Mouse (Mus musculus) heart, postnatal 0 days (tissue): ENCODE results near the gene Atg14. TPM values are rescaled to one million over a fixed set of nuclear protein-coding genes. Genes with fewer than 3 reads are reported as not detected.

Experiments used
- ATAC-seq: fragments of 200-750 bp; cut with Nextera tagmentation; 2 replicates; pipeline ENCODE4 v1.8.0; 2017; ENCODE audit warnings: low read depth, moderate number of reproducible peaks, moderate library complexity; ENCODE audit not compliant: insufficient read depth
- DNase-seq: peaks from one replicate; pipeline ENCODE4 v3.0.0-alpha.2; 2016; ENCODE audit warnings: low spot score
- H3K27ac ChIP-seq: fragments of 300-500 bp; sonication (generic); 2 replicates; pipeline ENCODE4 v1.5.1; 2014; ENCODE audit warnings: low read depth, mild to moderate bottlenecking
- H3K27me3 ChIP-seq: fragments of 300-500 bp; sonication (generic); 2 replicates; pipeline ENCODE4 v1.6.1; 2014; ENCODE audit warnings: low read length, mixed read lengths; ENCODE audit not compliant: control insufficient read depth, insufficient read depth
- H3K36me3 ChIP-seq: fragments of 300-500 bp; sonication (generic); replicated peaks from 2 replicates; pipeline ENCODE4 v1.6.1; 2014; ENCODE audit warnings: low read length, mixed read lengths; ENCODE audit not compliant: control insufficient read depth, insufficient read depth
- H3K4me1 ChIP-seq: fragments of 300-500 bp; sonication (generic); 2 replicates; pipeline ENCODE4 v1.6.1; 2014; ENCODE audit warnings: antibody characterized with exemption; ENCODE audit not compliant: control insufficient read depth, insufficient read depth
- H3K4me2 ChIP-seq: fragments of 300-500 bp; sonication (generic); 2 replicates; pipeline ENCODE4 v1.6.1; 2014; ENCODE audit warnings: low read depth, mild to moderate bottlenecking, low read length, moderate library complexity
- H3K4me3 ChIP-seq: fragments of 300-500 bp; sonication (generic); 2 replicates; pipeline ENCODE4 v1.5.1; 2014; ENCODE audit warnings: low read depth, low read length
- H3K9ac ChIP-seq: fragments of 300-500 bp; sonication (generic); replicated peaks from 2 replicates; pipeline ENCODE4 v1.6.1; 2014; ENCODE audit warnings: low read depth, low read length, mixed read lengths
- H3K9me3 ChIP-seq: fragments of 300-500 bp; sonication (generic); replicated peaks from 2 replicates; pipeline ENCODE4 v1.6.1; 2016; ENCODE audit warnings: low read length; ENCODE audit not compliant: control insufficient read depth
- CTCF ChIP-seq: IDR thresholded peaks from 2 replicates; pipeline ENCODE4 v1.5.1; 2016; ENCODE audit warnings: antibody characterized with exemption, control low read depth, low read depth
- EP300 ChIP-seq: IDR thresholded peaks from 2 replicates; pipeline ENCODE4 v1.6.1; 2016; ENCODE audit warnings: antibody characterized with exemption, low read depth
- WGBS: fragments of 180-500 bp; shearing (Covaris S2); extraction: QIAGEN DNeasy Blood & Tissue Kit; methylation state at CpG from one replicate; pipeline ENCODE4 v1.1.7; 2014; 5-methylcytosine and 5-hydroxymethylcytosine counted together
- polyA plus RNA-seq: library from polyadenylated mRNA; unstranded; fragments of >200 nt; fragmentation: Nextera tagmentation; extraction: Ambion mirVana; gene quantifications from 2 replicates; pipeline ENCODE4 v1.2.1, GENCODE M21; 2015
- total RNA-seq: library from RNA; depleted of rRNA; stranded (reverse); fragments of >200 nt; gene quantifications from 2 replicates; pipeline ENCODE4 v1.2.3, GENCODE M21; 2014; ENCODE audit warnings: low replicate concordance

Atg14 gene
- total and polyA plus RNA-seq, 2 experiments from 2014 or later: 1.3 to 11.8 TPM

GRCm38 (mm10) chr14:47527833-47528232 lies 42.6 kb downstream of the Atg14 start:
- H3K27ac ChIP-seq: no peak overlapping the region
- no peak for ATAC-seq
- 55% methylated on average over 2 of the region's 2 CpGs for WGBS
- no peak overlapping the region for H3K4me2 ChIP-seq
- no peak for DNase-seq
- H3K4me3 ChIP-seq: no peak overlapping the region
- H3K4me1 ChIP-seq: 0 out of 2 replicates have a peak, but pooled peaks cover under 1% of the 10 kb centered on the region
- no peaks in the 10 kb centered on the region for H3K9me3 ChIP-seq
- peaks cover 14% of the 10 kb centered on the region; the same call in 1 of the 2 replicates for H3K36me3 ChIP-seq
- no peak overlapping the region for H3K9ac ChIP-seq
- no peaks in the 10 kb centered on the region for H3K27me3 ChIP-seq
- no peak for TF ChIP-seq CTCF
- TF ChIP-seq EP300: no peak

GRCm38 (mm10) chr14:47525861-47526260 lies 44.6 kb downstream of the Atg14 start:
- TF ChIP-seq EP300 (no peak), CTCF (no peak)
- ATAC-seq: no peak
- no peak overlapping the region for H3K9ac ChIP-seq
- H3K36me3 ChIP-seq: peaks cover 14% of the 10 kb centered on the region; the same call in 1 of the 2 replicates
- H3K27ac ChIP-seq: no peak overlapping the region
- H3K9me3 ChIP-seq: no peaks in the 10 kb centered on the region
- no peak for DNase-seq
- H3K27me3 ChIP-seq: no peaks in the 10 kb centered on the region
- no peak overlapping the region for H3K4me2 ChIP-seq
- WGBS: 87% methylated on average over 5 of the region's 5 CpGs
- H3K4me1 ChIP-seq: peaks cover 5% of the 10 kb centered on the region; the same call in 1 of the 2 replicates
- H3K4me3 ChIP-seq: no peak overlapping the region

DNA sequence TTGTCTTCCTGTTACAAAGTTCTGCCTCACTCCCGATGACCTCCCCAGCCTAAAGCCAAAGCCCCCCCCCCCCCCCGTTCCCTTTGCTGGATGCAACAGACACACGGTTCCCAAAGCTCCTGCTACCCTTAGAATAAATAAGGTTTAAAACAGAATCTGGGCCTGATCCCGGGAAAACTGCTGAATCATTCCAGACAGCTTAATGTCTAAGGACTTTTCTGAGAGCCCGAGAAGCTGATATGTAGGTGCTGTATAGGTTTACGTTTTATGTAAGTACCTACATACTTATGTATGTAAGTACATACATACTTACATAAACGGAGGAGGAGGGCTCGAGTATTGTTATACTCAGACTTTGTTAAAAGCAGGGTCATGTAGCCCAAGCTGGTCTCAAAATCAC lies 45.1 kb downstream of the Atg14 start:
- WGBS: 74% methylated on average over 8 of the region's 8 CpGs
- Histone ChIP-seq H3K27ac (no peak overlapping the region), H3K4me2 (no peak overlapping the region), H3K9me3 (no peaks in the 10 kb centered on the region), H3K27me3 (no peaks in the 10 kb centered on the region), H3K4me3 (no peak overlapping the region), H3K9ac (no peak overlapping the region), H3K4me1 (peaks cover 5% of the 10 kb centered on the region; the same call in 1 of the 2 replicates), H3K36me3 (peaks cover 14% of the 10 kb centered on the region; the same call in 1 of the 2 replicates)
- ATAC-seq: no peak
- no peak for TF ChIP-seq EP300
- TF ChIP-seq CTCF: no peak
- no peak for DNase-seq

DNA sequence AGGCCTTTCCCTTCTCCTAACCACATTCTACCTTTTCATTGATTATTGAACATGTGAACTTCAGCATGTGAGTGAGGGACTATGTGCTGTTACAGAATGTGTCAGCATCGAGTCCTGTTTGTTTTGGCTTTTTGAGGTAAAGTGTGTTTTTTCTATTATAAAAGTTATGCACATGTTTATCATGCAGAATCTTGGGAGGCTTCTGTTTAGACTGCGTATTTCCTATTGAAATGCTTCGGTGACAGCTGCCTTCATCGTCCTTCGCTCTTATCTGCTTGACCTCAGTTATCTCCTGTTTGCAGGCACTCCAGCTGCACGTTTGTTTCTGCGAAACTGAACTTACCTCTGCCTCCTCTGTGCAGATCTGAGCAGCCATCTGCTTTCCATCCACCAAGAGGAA lies 48.1 kb downstream of the Atg14 start:
- Histone ChIP-seq H3K4me2 (no peak overlapping the region), H3K36me3 (peaks cover 7% of the 10 kb centered on the region; the same call in 1 of the 2 replicates), H3K9ac (no peak overlapping the region), H3K27ac (no peak overlapping the region), H3K4me3 (no peak overlapping the region), H3K27me3 (no peaks in the 10 kb centered on the region), H3K9me3 (no peaks in the 10 kb centered on the region), H3K4me1 (peaks cover 5% of the 10 kb centered on the region; the same call in 1 of the 2 replicates)
- DNase-seq (no peak), ATAC-seq (no peak)
- 12% methylated on average over 7 of the region's 7 CpGs for WGBS
- no peak for TF ChIP-seq CTCF

- Histone ChIP-seq H3K9ac (no peak overlapping the region), H3K9me3 (no peaks in the 10 kb centered on the region), H3K4me2 (no peak overlapping the region), H3K27me3 (no peaks in the 10 kb centered on the region), H3K4me3 (no peak overlapping the region), H3K36me3 (no peaks in the 10 kb centered on the region), H3K4me1 (peaks cover 5% of the 10 kb centered on the region; the same call in 1 of the 2 replicates), H3K27ac (no peak overlapping the region)
- TF ChIP-seq CTCF: no peak
- no peak for TF ChIP-seq EP300
- ATAC-seq (no peak), DNase-seq (no peak)
- 95% methylated on average over 1 of the region's 1 CpGs for WGBS
Observed at GRCm38 (mm10) chr14:47521609-47522008, 48.8 kb downstream of the Atg14 start.

DNA sequence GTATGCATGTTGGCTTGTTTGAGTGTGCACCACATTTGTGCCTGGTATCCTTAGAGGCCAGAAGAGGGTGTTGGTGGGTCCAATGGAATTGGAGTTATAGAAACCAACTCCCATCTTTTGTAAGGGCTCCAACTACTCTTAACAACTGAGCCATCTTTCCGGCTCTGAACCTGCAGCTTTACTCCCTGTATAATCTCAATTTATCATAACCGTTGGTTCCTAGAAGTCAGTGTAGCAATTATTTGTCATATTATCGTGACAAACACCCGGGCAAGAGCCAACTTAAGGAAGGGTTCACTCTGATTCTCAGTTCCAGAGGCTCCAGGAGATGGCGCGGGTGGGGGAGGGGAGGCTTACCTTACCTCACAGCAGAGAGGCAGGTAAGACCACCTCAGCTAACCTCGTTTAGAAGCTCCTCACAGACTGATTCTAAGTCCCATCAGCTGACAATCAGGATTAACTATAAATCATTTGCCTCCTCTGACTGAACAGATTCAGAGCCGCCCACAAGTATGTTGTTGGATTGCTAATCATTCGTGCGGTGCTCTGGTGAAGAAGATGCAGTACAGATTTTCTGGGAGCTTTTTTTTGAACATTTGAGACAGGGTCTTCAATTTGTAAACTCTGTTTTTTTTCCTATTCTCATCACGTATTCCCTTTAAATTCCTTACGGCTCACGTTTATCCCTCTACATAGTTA lies 49.5 kb downstream of the Atg14 start:
- H3K27me3 ChIP-seq: no peaks in the 10 kb centered on the region
- H3K4me2 ChIP-seq: no peak overlapping the region
- no peak overlapping the region for H3K27ac ChIP-seq

More for the DNA sequence above, 49.5 kb downstream of the Atg14 start:
- TF ChIP-seq CTCF: no peak
- TF ChIP-seq EP300: no peak
- no peak for ATAC-seq
- H3K9me3 ChIP-seq: no peaks in the 10 kb centered on the region
- H3K4me1 ChIP-seq: peaks cover 5% of the 10 kb centered on the region; the same call in 1 of the 2 replicates
- no peak overlapping the region for H3K4me3 ChIP-seq
- no peaks in the 10 kb centered on the region for H3K36me3 ChIP-seq
- H3K9ac ChIP-seq: no peak overlapping the region
- 90% methylated on average over 13 of the region's 13 CpGs for WGBS
- DNase-seq: no peak
